Mouse (Mus musculus) monocyte, adult 59 days (primary cell): ENCODE measurements around the gene Cntnap3. TPM values are rescaled to one million over a fixed set of nuclear protein-coding genes. Genes with fewer than 3 reads are reported as not detected.

ENCODE experiments used
- total RNA-seq, 2 experiments: library from RNA; stranded (reverse); gene quantifications; one replicate each; pipeline ENCODE4 v1.2.4; 2023

Cntnap3 gene
- not detected for total RNA-seq

GRCm38 (mm10) chr13:64903585-64904208, at the start of gene Cntnap3:
Gene Cntnap3 (minus strand): TSS chr13:64903955.

GRCm38 (mm10) chr13:64917191-64917590, 13.4 kb upstream of the Cntnap3 start, which contains the start of gene Spata31:
Gene Spata31 (plus strand): TSS chr13:64917406.

Other genes starting within 250 kb of the Cntnap3 start
- not detected for gene Spata31, start 13.5 kb upstream of the Cntnap3 start, total RNA-seq
- gene Spata31d1c, start 129.1 kb upstream of the Cntnap3 start, total RNA-seq: not detected
- gene Prss47, start 148.8 kb upstream of the Cntnap3 start, total RNA-seq: not detected
- 100 to 1,000 TPM; 116 to 120 TPM for gene Mfsd14b, start 209.0 kb upstream of the Cntnap3 start, total RNA-seq
- gene Olfr465-ps1, start 234.1 kb upstream of the Cntnap3 start, total RNA-seq: not detected
- not detected for gene Olfr466, start 246.3 kb upstream of the Cntnap3 start, total RNA-seq